Mouse (Mus musculus) limb, embryonic 13.5 days (tissue): ENCODE measurements around the gene Mylk. TPM values are rescaled to one million over a fixed set of nuclear protein-coding genes. Genes with fewer than 3 reads are reported as not detected.

Experiments
- ATAC-seq: fragments of 200-750 bp; cut with Nextera tagmentation; 2 replicates; pipeline ENCODE4 v1.8.0; 2017; ENCODE audit warnings: low read depth, moderate number of reproducible peaks, moderate TSS enrichment; ENCODE audit not compliant: low FRiP score
- H3K27ac ChIP-seq: fragments of 300-500 bp; sonication (generic); 2 replicates; pipeline ENCODE4 v1.5.1; 2015; ENCODE audit warnings: inconsistent platforms, mild to moderate bottlenecking, moderate library complexity
- H3K27me3 ChIP-seq: fragments of 300-500 bp; sonication (generic); 2 replicates; pipeline ENCODE4 v1.6.1; 2015; ENCODE audit warnings: mild to moderate bottlenecking, inconsistent platforms
- H3K36me3 ChIP-seq: fragments of 300-500 bp; sonication (generic); 2 replicates; pipeline ENCODE4 v1.6.1; 2015; ENCODE audit warnings: inconsistent platforms, mild to moderate bottlenecking, moderate library complexity
- H3K4me1 ChIP-seq: fragments of 300-500 bp; sonication (generic); 2 replicates; pipeline ENCODE4 v1.6.1; 2015; ENCODE audit warnings: inconsistent platforms
- H3K4me2 ChIP-seq: fragments of 300-500 bp; sonication (generic); replicated peaks from 2 replicates; pipeline ENCODE4 v1.6.1; 2015; ENCODE audit warnings: inconsistent platforms, mild to moderate bottlenecking, moderate library complexity
- H3K4me3 ChIP-seq: fragments of 300-500 bp; sonication (generic); 2 replicates; pipeline ENCODE4 v1.5.1; 2015; ENCODE audit warnings: moderate library complexity, mild to moderate bottlenecking, inconsistent platforms
- H3K9ac ChIP-seq: fragments of 300-500 bp; sonication (generic); 2 replicates; pipeline ENCODE4 v1.6.1; 2015; ENCODE audit warnings: mild to moderate bottlenecking, inconsistent platforms
- H3K9me3 ChIP-seq: fragments of 300-500 bp; sonication (generic); 2 replicates; pipeline ENCODE4 v1.6.1; 2016; ENCODE audit warnings: inconsistent platforms
- WGBS: fragments of 180-500 bp; shearing (Covaris S2); methylation state at CpG from one replicate; pipeline ENCODE4 v1.1.7; 2015; 5-methylcytosine and 5-hydroxymethylcytosine counted together
- polyA plus RNA-seq: library from polyadenylated mRNA; unstranded; fragments of >200 nt; fragmentation: Nextera tagmentation; extraction: Ambion mirVana; gene quantifications from 2 replicates; pipeline ENCODE4 v1.2.1, GENCODE M21; 2015

Mylk gene
- polyA plus RNA-seq, 1 experiment from 2014 or later = 9.3 TPM

DNA sequence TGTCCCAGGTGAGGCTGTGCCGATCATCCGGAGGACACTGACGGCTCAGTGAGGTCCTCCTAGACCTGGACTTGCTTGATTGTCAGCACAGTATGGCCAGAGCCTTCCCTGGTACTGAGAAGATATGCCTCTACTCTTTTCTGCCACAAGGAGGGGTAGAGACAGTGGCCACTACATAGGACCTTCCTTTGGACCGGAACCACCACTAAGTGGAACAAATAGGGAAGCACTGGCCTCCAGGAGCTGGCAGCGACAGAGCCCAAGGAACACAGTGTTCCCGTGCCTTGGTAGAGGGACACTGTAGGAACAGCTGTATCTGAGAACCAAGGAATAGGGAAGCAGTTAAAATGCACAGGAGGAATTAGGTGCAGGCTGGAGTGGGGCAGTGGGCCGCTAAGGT is 233.0 kb downstream of the Mylk start:
- peaks cover 4% of the 10 kb centered on the region; the same call in 1 of the 2 replicates for H3K27me3 ChIP-seq
- no peak overlapping the region for H3K4me3 ChIP-seq
- ATAC-seq = no peak
- H3K36me3 ChIP-seq = no peaks in the 10 kb centered on the region
- H3K4me1 ChIP-seq = 0 out of 2 replicates have a peak, but pooled peaks cover 3% of the 10 kb centered on the region
- no peak overlapping the region for H3K4me2 ChIP-seq
- no peak overlapping the region for H3K9ac ChIP-seq
- no peak overlapping the region for H3K27ac ChIP-seq
- 90% methylated on average over 7 of the region's 7 CpGs for WGBS
- no peaks in the 10 kb centered on the region for H3K9me3 ChIP-seq

GRCm38 (mm10) chr16:34981009-34981408 is 236.0 kb downstream of the Mylk start:
- Histone ChIP-seq H3K4me3 (no peak overlapping the region), H3K4me1 (no peaks in the 10 kb centered on the region), H3K9ac (no peak overlapping the region), H3K27ac (no peak overlapping the region), H3K27me3 (peaks cover 4% of the 10 kb centered on the region; the same call in 1 of the 2 replicates), H3K9me3 (no peaks in the 10 kb centered on the region), H3K4me2 (no peak overlapping the region), H3K36me3 (no peaks in the 10 kb centered on the region)
- 86% methylated on average over 7 of the region's 7 CpGs for WGBS
- ATAC-seq = no peak

DNA sequence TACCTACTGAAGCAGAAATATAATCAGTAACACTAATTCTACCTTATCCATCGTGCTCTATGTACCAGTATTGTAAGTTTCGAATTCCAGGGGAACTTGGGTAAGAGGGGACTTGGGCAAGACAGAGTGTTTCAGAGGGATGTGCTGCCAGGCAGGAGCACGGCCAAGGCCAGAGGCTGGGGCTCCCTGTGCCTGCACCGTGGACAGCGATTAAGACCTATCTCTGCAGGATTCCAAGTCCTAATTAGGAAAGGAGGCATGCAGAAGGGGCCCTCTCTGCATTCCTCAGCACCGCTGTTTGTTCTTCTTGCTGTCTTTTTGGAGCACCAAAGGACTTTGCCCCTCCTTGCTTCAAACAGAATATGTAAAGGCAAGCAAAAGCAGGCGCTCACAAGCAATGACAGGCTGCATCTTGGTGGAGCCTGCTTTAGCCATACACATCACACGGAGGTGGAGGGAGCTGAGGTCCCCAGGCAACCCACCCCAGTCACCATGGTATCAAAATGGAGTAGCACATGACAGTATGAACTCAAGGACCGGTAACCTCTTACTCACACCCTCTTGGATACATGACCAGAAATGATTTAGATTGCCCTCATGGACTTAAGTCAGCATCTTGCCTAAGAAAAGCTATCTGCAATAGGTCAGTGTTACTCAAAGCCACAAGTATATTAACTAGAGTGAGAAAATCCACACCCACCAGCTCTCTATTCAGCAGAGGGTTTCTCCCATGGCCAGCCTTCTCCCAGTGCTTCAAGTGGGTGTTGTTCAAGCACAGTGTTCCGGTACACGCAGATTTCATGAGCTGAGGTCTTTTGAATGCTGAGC is 239.4 kb downstream of the Mylk start:
- H3K9ac ChIP-seq = no peak overlapping the region
- H3K4me1 ChIP-seq = no peaks in the 10 kb centered on the region
- WGBS = 52% methylated on average over 11 of the region's 11 CpGs
- no peak overlapping the region; the same call in 1 of the 2 replicates for H3K27ac ChIP-seq
- no peak overlapping the region for H3K4me3 ChIP-seq
- peaks cover 4% of the 10 kb centered on the region; the same call in 1 of the 2 replicates for H3K27me3 ChIP-seq
- no peak overlapping the region for H3K4me2 ChIP-seq
- H3K9me3 ChIP-seq = no peaks in the 10 kb centered on the region
- H3K36me3 ChIP-seq = no peaks in the 10 kb centered on the region
- ATAC-seq = no peak

DNA sequence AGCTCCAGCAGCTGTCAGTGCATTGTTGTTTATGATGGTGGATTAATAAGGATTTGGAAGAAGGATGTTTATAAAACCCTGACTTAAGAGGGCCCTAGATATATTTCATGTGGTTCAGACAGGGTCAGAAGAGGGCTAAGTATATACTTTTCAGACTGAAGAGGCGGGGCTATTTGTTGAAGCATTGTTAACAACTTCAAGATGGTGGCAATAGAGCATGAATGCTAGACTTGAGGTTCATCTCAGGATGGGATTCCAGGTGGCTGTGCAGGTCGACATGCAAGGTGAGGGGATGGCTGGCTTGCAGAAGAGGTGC is 240.0 kb downstream of the Mylk start:
- no peaks in the 10 kb centered on the region for H3K36me3 ChIP-seq
- H3K9ac ChIP-seq = no peak overlapping the region
- H3K4me3 ChIP-seq = no peak overlapping the region
- H3K27ac ChIP-seq = no peak overlapping the region
- WGBS = 69% methylated on average over 2 of the region's 2 CpGs
- no peaks in the 10 kb centered on the region for H3K9me3 ChIP-seq
- no peak overlapping the region for H3K4me2 ChIP-seq
- no peaks in the 10 kb centered on the region for H3K4me1 ChIP-seq
- peaks cover 4% of the 10 kb centered on the region; the same call in 1 of the 2 replicates for H3K27me3 ChIP-seq
- ATAC-seq = no peak

DNA sequence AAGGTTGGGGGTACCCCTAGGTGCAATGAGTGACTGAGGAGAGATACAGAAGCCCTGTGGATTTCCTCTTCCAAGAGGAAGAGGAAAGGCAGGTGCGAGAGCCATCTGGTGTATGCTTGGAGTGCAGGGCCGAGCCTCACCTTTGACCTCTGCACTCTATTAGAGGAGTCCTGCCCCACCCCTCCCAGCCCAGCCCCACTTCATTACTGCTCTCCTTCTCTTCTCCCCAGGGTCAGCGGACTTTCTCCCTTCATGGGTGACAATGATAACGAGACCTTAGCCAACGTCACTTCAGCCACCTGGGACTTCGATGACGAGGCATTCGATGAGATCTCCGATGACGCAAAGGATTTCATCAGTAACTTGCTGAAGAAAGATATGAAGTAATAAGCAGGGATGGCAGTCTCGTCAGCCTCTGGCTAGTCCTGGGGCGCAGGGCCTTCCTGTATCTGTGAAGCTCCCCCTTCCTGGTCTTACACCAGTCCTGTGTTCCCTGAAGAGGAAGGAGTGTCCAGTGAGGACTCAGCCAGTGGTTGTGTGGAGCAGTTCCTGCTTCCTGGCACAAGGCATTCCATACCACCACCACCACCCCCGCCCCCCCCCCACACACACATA is 241.3 kb downstream of the Mylk start:
- no peak for ATAC-seq
- no peak overlapping the region for H3K4me2 ChIP-seq
- no peak overlapping the region for H3K9ac ChIP-seq
- no peaks in the 10 kb centered on the region for H3K9me3 ChIP-seq
- 88% methylated on average over 13 of the region's 13 CpGs for WGBS
- H3K27me3 ChIP-seq = peaks cover 4% of the 10 kb centered on the region; the same call in 1 of the 2 replicates
- H3K4me3 ChIP-seq = no peak overlapping the region
- peaks cover 5% of the 10 kb centered on the region for H3K4me1 ChIP-seq
- H3K27ac ChIP-seq = no peak overlapping the region
- H3K36me3 ChIP-seq = no peaks in the 10 kb centered on the region

DNA sequence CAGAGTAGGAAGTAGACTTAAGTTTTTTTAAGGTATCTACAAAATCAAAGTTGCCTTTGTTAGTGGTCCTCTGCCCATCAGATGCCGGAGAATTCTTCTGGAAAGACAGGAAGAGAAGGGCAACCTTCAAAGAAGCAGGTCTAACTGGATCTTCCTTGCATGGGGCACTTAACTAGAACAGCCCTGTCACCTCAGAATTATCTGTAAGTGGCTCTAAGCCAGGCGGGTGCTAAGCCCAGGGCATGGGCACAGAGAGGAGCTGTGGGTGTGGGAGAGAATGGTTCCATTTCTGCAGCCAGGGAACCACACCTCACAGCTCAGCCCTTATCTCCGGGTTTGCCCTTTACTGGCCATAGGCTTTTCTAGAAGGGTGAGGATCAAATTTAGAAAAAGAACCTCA is 246.4 kb downstream of the Mylk start:
- Histone ChIP-seq H3K36me3 (no peaks in the 10 kb centered on the region), H3K4me1 (peaks cover 35% of the 10 kb centered on the region), H3K4me2 (no peak overlapping the region), H3K9ac (no peak overlapping the region), H3K27ac (no peak overlapping the region), H3K4me3 (no peak overlapping the region), H3K27me3 (no peaks in the 10 kb centered on the region; the same call in 1 of the 2 replicates), H3K9me3 (no peaks in the 10 kb centered on the region)
- 67% methylated on average over 3 of the region's 3 CpGs for whole genome bisulfite sequencing
- no peak for ATAC-seq

- Histone ChIP-seq H3K4me1 (peaks cover 47% of the 10 kb centered on the region), H3K4me3 (no peak overlapping the region), H3K9ac (no peak overlapping the region), H3K9me3 (no peaks in the 10 kb centered on the region), H3K4me2 (no peak overlapping the region), H3K27ac (no peak overlapping the region), H3K36me3 (no peaks in the 10 kb centered on the region), H3K27me3 (no peaks in the 10 kb centered on the region; the same call in 1 of the 2 replicates)
- no peak for ATAC-seq
- WGBS = 89% methylated on average over 5 of the region's 5 CpGs
Observed at GRCm38 (mm10) chr16:34992854-34993253, 247.8 kb downstream of the Mylk start.

GRCm38 (mm10) chr16:34993694-34994330 is 248.8 kb downstream of the Mylk start:
- 81% methylated on average over 10 of the region's 10 CpGs for WGBS
- Histone ChIP-seq H3K4me3 (no peak overlapping the region), H3K4me2 (no peak overlapping the region), H3K9ac (no peak overlapping the region), H3K4me1 (peaks cover 47% of the 10 kb centered on the region), H3K9me3 (no peaks in the 10 kb centered on the region), H3K36me3 (no peaks in the 10 kb centered on the region), H3K27ac (no peak overlapping the region), H3K27me3 (no peaks in the 10 kb centered on the region; the same call in 1 of the 2 replicates)
- ATAC-seq = no peak

GRCm38 (mm10) chr16:34994641-34995141 is 249.7 kb downstream of the Mylk start:
- Histone ChIP-seq H3K27ac (no peak overlapping the region), H3K9ac (no peak overlapping the region), H3K9me3 (no peaks in the 10 kb centered on the region), H3K4me1 (peaks cover 47% of the 10 kb centered on the region), H3K4me2 (no peak overlapping the region), H3K36me3 (no peaks in the 10 kb centered on the region), H3K27me3 (peaks cover under 1% of the 10 kb centered on the region; the same call in 1 of the 2 replicates), H3K4me3 (no peak overlapping the region)
- 73% methylated on average over 9 of the region's 9 CpGs for WGBS
- no peak for ATAC-seq

- Histone ChIP-seq H3K4me2 (no peak overlapping the region), H3K27ac (peak overlapping the region; percentile 52; the same call in 1 of the 2 replicates), H3K9ac (no peak overlapping the region), H3K36me3 (no peaks in the 10 kb centered on the region), H3K27me3 (peaks cover 7% of the 10 kb centered on the region; the same call in 1 of the 2 replicates), H3K4me3 (no peak overlapping the region), H3K4me1 (peaks cover 57% of the 10 kb centered on the region), H3K9me3 (no peaks in the 10 kb centered on the region)
- WGBS = 43% methylated on average over 5 of the region's 5 CpGs
- ATAC-seq = no peak
Observed at GRCm38 (mm10) chr16:34996133-34996532, 251.1 kb downstream of the Mylk start.

DNA sequence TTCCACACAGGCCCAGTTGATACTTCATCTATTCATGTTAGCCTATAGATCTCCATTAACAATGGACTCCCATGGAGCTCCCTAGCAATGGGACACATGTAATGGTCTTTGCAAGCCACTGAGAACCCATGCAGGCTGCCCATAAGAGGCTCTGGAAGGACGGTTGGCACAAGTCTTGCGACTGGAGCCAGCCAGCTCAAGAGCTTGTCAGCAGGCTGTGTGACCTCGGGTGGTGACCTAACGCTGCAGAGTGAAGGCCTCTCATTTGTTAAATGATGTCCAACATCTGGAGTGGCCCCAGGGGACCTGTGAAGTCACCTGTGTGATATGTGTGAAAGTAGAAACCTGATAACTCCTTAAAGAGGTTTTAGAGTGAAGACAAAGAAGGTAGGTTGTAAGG is 252.0 kb downstream of the Mylk start:
- H3K9me3 ChIP-seq = no peaks in the 10 kb centered on the region
- ATAC-seq = no peak
- peaks cover 54% of the 10 kb centered on the region for H3K4me1 ChIP-seq
- H3K27ac ChIP-seq = no peak overlapping the region
- no peaks in the 10 kb centered on the region for H3K36me3 ChIP-seq
- H3K9ac ChIP-seq = no peak overlapping the region
- no peak overlapping the region for H3K4me3 ChIP-seq
- 63% methylated on average over 4 of the region's 4 CpGs for WGBS
- H3K27me3 ChIP-seq = peaks cover 7% of the 10 kb centered on the region; the same call in 1 of the 2 replicates
- no peak overlapping the region for H3K4me2 ChIP-seq

DNA sequence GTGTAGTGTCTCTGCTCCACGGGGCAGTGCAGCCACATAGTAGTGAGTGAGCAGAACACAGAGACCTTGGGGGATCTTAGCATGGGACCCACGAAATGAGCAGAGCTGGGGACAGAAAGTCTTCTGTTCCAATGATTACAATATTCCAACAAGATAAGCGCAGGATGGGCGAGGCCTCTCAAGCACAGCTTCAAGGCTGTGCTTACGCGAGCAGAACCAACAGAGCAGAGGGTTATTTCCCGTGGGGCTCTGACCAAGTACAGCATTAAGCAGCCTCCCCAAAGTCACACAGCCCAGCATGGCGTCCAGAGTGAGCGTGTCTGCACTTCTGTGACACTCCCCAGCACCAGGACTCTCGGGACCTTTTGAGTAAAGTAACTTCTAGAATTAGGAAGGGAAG is 252.6 kb downstream of the Mylk start:
- no peaks in the 10 kb centered on the region for H3K36me3 ChIP-seq
- no peak overlapping the region for H3K27ac ChIP-seq
- no peak overlapping the region for H3K9ac ChIP-seq
- no peak overlapping the region for H3K4me2 ChIP-seq
- WGBS = 67% methylated on average over 10 of the region's 10 CpGs
- peaks cover 53% of the 10 kb centered on the region for H3K4me1 ChIP-seq
- no peaks in the 10 kb centered on the region for H3K9me3 ChIP-seq
- no peak overlapping the region for H3K4me3 ChIP-seq
- H3K27me3 ChIP-seq = peaks cover 7% of the 10 kb centered on the region; the same call in 1 of the 2 replicates
- ATAC-seq = no peak
